Mouse (Mus musculus) ovary, postnatal 10 days (tissue): Measurements from ENCODE around the gene Hsp90ab1.

Source experiments
- DNase-seq: peaks from one replicate; pipeline ENCODE4 v3.0.0; 2022; ENCODE audit warnings: low spot score

Gene Hsp90ab1

GRCm38 (mm10) chr17:45596631-45597396 is 23.7 kb upstream of the Hsp90ab1 start:
- DNase-seq: no peak

DNA sequence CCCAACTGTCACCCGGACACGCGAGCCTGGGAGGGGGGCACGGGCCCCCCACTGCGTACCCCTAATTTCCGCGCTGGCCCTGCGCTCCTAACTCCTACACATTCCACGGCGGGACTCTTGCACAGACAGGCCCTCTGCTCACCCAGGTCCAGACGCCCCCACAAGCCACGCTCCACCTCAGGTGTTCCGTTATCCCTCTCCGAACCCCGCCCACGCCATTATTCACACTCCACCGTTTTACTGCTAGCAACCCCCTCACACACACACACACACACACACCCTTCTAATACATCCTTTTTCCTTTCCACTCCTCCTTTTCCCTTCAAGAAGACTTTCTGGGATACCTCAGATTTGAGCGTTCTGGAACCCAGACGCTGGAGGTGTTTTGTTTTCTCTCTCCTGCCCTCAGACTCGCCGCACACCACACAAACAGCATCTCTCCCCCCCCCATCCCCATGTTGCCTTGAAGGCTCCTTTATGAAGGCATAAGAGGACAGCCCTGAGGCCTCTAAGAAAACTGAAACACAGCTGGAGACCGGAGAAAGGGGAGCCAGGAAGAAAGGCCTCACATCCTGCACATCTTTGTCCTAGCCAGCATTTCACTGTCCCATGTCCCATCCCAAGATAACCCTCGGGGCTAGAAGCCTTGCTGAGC is 22.8 kb upstream of the Hsp90ab1 start:
- DNase-seq: no peak

DNA sequence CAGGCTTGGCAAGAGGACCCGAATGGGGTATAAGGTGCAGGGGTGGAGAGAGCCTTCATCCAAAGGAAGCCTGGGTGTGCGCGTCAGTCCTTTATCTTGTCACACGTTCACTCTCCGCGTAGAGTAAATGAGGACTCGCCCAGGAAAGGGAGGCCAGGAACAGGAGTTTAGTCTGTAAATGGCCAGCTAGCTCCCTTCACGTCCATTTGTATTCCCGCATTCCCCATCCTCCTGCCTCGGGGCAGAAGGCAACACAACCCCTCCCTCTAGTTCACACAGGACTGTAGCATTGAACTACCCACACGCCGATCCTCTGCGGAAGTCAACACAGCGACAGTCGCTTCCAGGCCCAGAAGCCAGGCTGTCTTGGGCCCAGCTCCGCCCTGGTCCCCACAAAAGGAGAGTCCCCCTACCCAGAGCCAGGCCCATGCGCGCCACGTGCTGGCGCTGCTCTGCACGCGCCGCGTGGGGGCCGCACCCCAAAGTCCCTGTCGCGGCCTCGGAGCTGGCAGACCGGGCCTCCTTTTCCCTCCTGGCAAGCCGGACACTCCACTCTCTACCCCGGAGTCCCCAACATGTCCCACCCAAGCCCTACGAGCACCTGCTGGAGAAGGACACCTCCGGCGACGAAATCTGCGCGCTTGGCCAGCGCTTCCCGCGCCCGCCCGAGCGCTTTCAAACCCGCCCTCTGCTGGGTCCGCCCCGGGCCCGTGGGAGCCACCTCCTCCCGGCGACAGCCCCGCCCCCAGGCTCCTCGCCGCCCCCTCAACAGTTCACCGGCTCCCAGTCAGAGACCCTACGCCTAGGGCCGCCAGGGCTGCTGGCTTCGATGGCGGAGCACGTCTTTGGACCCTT is 22.0 kb upstream of the Hsp90ab1 start:
- peak; percentile 70 for DNase-seq

DNA sequence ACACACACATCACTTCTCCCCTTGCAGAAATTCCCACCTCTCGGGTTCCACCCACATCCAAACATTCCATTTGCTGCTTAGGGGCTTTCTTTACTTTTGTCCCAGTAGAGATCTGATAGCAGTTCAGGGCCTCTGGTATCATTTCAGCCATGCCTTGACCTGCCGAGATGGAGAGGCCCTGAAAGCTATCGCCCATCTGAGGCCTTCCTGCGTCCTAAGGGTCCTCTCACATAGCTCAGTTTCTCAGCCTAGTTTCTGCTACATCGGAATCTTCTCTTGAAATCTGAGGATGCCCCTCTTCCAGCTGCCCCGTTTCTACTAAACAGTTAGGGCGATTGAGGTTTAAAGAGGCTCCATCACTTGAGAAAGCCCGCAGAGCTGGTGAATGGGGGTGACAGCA is 21.1 kb upstream of the Hsp90ab1 start:
- no peak for DNase-seq

DNA sequence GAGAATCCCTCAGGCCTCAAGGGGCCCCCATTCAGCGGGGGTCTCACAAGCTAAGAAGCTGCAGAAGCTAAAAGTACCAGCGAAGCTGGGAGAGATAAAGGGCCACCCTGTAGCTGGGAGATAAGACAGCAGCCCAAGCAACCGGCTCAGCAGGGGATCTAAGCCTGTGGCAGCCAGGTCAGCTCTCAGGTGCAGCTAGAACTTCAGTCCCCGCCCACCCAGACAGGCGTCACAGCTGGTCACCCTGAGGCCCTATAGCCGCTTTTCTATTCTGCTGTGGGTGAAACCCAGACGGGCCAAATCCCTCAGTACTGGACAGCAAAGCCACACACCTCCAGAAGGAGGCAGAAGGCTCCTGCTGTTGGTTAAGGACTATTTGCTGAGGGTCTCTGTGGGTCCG is 20.4 kb upstream of the Hsp90ab1 start:
- no peak for DNase-seq

DNA sequence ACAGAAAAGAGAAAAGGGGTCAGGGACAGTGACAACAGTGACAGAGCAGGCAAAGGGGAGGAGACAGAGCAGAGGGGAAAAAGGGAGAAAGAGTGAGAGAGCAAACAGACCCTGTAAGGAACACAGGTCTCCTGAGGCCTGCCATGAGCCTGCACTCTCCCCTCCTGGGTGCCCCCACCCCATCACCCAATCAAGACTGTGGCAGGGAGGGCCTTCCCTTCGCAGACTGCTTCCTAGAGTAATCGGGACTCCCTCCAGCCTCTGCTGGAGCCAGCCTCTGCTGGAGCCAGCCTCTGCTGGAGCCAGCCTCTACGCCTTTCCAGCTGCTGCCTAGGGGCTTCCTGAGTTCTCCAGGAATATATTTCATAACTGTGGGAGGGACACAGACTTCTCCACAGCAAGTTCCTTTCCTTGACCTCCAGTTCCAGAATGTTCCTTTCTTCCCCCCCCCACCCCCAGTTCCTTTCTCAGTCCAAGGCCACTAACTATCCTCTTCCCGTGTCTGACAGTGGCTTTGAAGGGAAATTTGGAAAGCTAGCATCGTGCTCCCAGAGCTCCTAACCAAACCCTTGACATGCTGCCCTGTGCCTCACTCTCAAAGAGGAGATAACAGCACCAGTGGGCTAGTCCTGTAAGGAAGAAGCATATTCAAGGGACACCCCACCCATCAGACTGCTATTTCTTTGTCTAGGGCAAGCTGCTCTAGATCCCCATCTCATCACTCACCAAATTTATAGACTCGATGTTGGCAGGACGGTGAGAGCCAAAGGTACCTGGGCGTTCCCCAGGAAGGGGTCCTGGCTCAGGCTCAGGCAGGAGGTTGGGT is 19.7 kb upstream of the Hsp90ab1 start:
- DNase-seq: no peak

GRCm38 (mm10) chr17:45591701-45592605 is 18.9 kb upstream of the Hsp90ab1 start:
- DNase-seq: no peak

DNA sequence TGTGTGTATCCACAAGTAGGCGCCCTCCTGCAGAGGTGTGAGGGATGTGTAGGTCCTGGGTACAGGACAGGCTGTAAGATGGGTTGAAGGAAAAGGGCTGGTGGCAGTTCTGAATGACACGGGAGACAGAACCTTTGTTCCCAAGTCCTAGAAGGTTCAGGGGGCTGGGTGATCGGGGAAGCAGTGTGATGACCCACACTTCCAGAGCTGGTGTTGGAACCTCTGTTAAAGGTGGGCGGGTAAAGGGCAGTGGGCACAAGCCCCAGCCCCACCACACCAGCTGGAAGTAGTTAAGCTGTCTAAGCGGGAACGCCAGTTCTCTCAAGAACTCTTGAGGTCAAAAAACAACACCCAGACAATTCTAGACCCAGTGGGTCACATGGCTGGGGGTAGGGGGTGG is 17.3 kb upstream of the Hsp90ab1 start:
- no peak for DNase-seq

DNA sequence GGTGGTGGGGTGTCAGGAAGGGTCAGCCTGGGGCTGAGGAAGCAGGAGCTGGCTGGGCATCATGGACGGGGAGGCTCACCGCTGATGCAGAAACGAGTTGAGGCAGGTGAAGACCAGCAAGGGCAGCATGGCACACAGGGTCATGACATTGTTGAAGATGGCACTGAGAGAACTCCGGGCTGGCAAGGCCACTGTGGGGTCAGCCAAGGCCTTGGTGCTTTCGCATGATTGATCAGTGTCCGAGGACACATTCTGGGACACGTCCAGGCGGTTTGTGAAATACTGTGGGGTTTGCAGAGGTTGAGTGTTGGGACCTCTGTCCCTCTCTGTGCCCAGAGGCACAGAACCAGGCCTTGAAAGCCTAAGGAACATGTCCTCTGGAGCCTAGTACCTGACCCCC is 16.8 kb upstream of the Hsp90ab1 start:
- DNase-seq: no peak

DNA sequence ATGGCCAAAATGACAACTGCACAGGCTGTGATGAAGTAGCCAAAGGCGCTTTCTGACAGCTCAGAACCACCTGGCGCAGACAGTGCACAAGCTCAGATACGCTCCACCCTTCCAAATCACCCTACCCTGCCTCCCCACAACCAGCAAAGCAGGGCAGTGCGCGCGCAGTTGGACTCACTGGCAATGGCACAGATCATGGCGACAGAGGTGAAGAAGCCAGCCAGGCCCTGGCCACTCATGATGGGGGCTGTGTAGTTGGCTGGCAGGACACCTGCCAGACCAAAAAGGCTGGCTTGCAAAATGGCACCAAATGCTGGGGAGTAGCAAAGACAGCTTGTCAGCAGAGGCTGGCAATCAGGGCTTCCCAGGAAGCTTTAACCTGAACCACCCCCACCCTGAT is 16.2 kb upstream of the Hsp90ab1 start:
- DNase-seq: no peak

DNA sequence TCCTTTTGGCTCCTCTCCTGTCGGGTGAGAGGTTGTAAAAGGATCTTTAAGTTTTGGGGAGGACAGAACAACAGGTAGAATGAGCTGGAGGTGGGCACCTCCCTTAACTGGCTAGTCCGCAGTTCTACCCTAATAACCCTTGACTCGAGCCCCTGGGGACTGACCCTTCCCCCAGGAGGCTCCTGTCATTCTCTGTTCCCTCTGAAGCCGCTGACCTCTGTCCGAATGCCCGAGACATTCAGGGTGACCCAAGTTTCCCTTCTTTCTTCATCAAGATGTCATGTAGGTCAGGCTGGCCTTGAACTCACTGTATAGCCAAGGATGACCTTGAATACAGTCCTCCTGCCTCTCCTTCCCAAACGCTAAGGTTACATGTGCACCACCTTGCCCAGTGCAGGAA is 15.3 kb upstream of the Hsp90ab1 start:
- DNase-seq: no peak

GRCm38 (mm10) chr17:45586449-45586837 is 13.4 kb upstream of the Hsp90ab1 start:
- no peak for DNase-seq

- no peak for DNase-seq
Measured at GRCm38 (mm10) chr17:45585725-45586448, 12.8 kb upstream of the Hsp90ab1 start.

DNA sequence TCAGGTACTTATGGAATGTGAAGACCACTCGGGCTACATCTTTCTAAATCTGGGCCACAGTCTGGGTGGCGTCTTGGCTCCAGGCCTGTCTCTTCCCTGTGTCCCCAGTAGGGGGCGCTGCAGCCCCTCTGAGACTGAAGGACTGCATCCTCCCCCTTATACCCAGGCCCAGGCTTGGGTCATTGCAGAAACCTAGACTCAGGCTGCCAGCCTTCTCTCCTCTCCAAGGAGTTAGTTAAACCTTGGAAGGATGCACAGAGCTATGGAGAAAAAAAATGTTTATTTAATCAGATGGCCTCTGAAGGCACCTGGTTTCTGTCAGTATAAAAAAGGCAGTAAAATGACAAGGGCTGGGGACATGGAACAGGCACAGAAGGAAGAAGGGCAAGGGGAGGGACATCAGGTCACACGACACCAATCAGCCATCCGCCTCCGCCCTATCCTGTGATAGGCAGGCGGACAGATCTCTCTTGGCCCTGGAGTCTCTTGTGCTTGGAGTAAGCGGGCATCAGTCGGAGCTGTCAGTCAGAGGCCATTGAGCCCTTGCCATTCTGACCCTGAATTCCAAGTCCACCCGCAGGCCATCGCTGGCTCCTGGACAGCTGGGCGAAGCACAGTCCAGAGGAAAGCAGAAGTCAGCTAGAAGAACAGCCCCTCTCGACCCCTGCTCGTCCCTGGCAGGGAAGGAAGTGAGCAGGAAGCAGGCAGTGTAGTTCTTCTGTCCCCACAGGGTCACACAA is 12.0 kb upstream of the Hsp90ab1 start:
- peak; percentile 66 for DNase-seq

- peak; percentile 61 for DNase-seq
Measured at GRCm38 (mm10) chr17:45584096-45584896, 11.2 kb upstream of the Hsp90ab1 start.

- no peak for DNase-seq
Measured at GRCm38 (mm10) chr17:45582715-45583355, 9.8 kb upstream of the Hsp90ab1 start.

GRCm38 (mm10) chr17:45582188-45582587 is 9.1 kb upstream of the Hsp90ab1 start:
- no peak for DNase-seq

- DNase-seq: no peak
Measured at GRCm38 (mm10) chr17:45581567-45581983, 8.5 kb upstream of the Hsp90ab1 start.
